Mouse (Mus musculus) bone marrow macrophage, adult 2 months (primary cell): ENCODE results near the gene Ube2q1. TPM values are rescaled to one million over a fixed set of nuclear protein-coding genes. Genes with fewer than 3 reads are reported as not detected.
A peak's percentile ranks its signal among the peaks of the same experiment; 100 is the strongest.

Experiments used
- H3K27ac ChIP-seq: 2 replicates; pipeline ENCODE4 v1.5.1; 2012; ENCODE audit warnings: low read depth, low read length; ENCODE audit not compliant: insufficient read depth
- H3K4me1 ChIP-seq: 2 replicates; pipeline ENCODE4 v1.6.1; 2012; ENCODE audit warnings: low read length; ENCODE audit not compliant: control insufficient read depth, insufficient read depth
- H3K4me3 ChIP-seq: 2 replicates; pipeline ENCODE4 v1.5.1; 2012; ENCODE audit warnings: mild to moderate bottlenecking, low read length, moderate library complexity; ENCODE audit not compliant: insufficient read depth
- CTCF ChIP-seq: IDR thresholded peaks from 2 replicates; pipeline ENCODE4 v1.5.1; 2012; ENCODE audit warnings: low read depth, mild to moderate bottlenecking, low read length, moderate library complexity
- POLR2A ChIP-seq: IDR thresholded peaks from 2 replicates; pipeline ENCODE4 v1.6.1; 2012; ENCODE audit warnings: mild to moderate bottlenecking, low read depth, low read length, borderline replicate concordance
- polyA plus RNA-seq: library from polyadenylated mRNA; stranded (reverse); fragments of >200 nt; gene quantifications from 2 replicates; pipeline ENCODE4 v1.2.4, GENCODE M21; 2012; ENCODE audit not compliant: missing spikeins, insufficient read depth, insufficient read length

Ube2q1 gene
- polyA plus RNA-seq, 1 experiment = 145 TPM

- H3K27ac ChIP-seq = no peak within 1 kb of the TSS
- peaks cover 2% of the 10 kb centered on the region; the same call in 1 of the 2 replicates for H3K4me1 ChIP-seq
- TF ChIP-seq CTCF (no peak), POLR2A (no peak)
- no peak within 1 kb of the TSS for H3K4me3 ChIP-seq
Measured at GRCm38 (mm10) chr3:89764119-89764724, 9.2 kb upstream of the Ube2q1 start, which contains the start of gene Chrnb2. Gene Chrnb2, minus strand, starts transcription at chr3:89764632.

GRCm38 (mm10) chr3:89769584-89769983 lies 3.8 kb upstream of the Ube2q1 start:
- H3K4me1 ChIP-seq = peaks cover 5% of the 10 kb centered on the region
- TF ChIP-seq CTCF (no peak), POLR2A (no peak)
- H3K27ac ChIP-seq = no peak overlapping the region
- no peak overlapping the region for H3K4me3 ChIP-seq

- H3K4me3 ChIP-seq = no peak overlapping the region
- no peak for TF ChIP-seq CTCF
- TF ChIP-seq POLR2A = no peak
- H3K27ac ChIP-seq = no peak overlapping the region
- H3K4me1 ChIP-seq = peaks cover 14% of the 10 kb centered on the region
Measured at GRCm38 (mm10) chr3:89770425-89771002, 2.9 kb upstream of the Ube2q1 start.

- Histone ChIP-seq H3K4me1 (peaks cover 29% of the 10 kb centered on the region), H3K4me3 (peak overlapping the region; percentile 96), H3K27ac (peak overlapping the region; percentile 91)
- peak; percentile 85 for TF ChIP-seq CTCF
- no peak for TF ChIP-seq POLR2A
Measured at GRCm38 (mm10) chr3:89772588-89772967, 838 bp upstream of the Ube2q1 start.

- no peak for TF ChIP-seq CTCF
- no peak for TF ChIP-seq POLR2A
- Histone ChIP-seq H3K4me3 (peak overlapping the region; percentile 97), H3K4me1 (peaks cover 34% of the 10 kb centered on the region), H3K27ac (peak overlapping the region; percentile 85)
Measured at GRCm38 (mm10) chr3:89773740-89774211, 360 bp downstream of the Ube2q1 start.

GRCm38 (mm10) chr3:89774236-89774960 lies 982 bp downstream of the Ube2q1 start:
- Histone ChIP-seq H3K27ac (peak overlapping the region; percentile 85), H3K4me3 (peak overlapping the region; percentile 97), H3K4me1 (peaks cover 36% of the 10 kb centered on the region)
- TF ChIP-seq CTCF (no peak), POLR2A (no peak)

- Histone ChIP-seq H3K27ac (no peak overlapping the region), H3K4me1 (peaks cover 36% of the 10 kb centered on the region), H3K4me3 (no peak overlapping the region)
- no peak for TF ChIP-seq CTCF
Measured at GRCm38 (mm10) chr3:89776001-89776400, 2.6 kb downstream of the Ube2q1 start.

GRCm38 (mm10) chr3:89780102-89780501 lies 6.7 kb downstream of the Ube2q1 start:
- Histone ChIP-seq H3K27ac (no peak overlapping the region), H3K4me3 (no peak overlapping the region), H3K4me1 (peaks cover 30% of the 10 kb centered on the region)
- TF ChIP-seq POLR2A (no peak), CTCF (no peak)

DNA sequence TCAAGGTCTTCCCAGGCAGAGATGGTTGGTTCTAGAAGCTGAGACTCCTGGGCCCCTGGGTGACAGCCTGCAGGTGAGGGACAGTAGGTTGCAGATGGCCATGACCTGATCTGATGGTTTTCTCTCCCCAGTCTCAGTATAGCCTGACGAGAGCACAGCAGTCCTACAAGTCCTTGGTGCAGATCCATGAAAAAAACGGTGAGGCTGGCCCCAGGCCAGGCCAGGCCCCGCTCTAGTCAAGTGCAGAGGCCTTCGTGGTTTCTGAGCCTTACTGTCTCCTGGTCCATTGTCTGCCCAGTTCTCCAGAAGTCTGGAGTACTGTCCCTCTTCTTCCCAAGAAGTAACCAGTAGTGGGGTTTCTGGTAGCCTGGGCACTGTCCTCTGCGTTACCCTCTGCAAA lies 8.2 kb downstream of the Ube2q1 start:
- TF ChIP-seq CTCF (no peak), POLR2A (no peak)
- Histone ChIP-seq H3K27ac (no peak overlapping the region), H3K4me1 (peaks cover 17% of the 10 kb centered on the region), H3K4me3 (no peak overlapping the region)
